Mouse (Mus musculus) layer of hippocampus, postnatal 10 days (tissue): ENCODE measurements around the gene Zfp385c. TPM values are rescaled to one million over a fixed set of nuclear protein-coding genes. Genes with fewer than 3 reads are reported as not detected.
"Not testable (repeated sequence)": the region's sequence is repeated elsewhere in the genome, so short reads cannot be mapped to it uniquely, and the experiment has no call there.

Experiments
- DNase-seq, 2 experiments: peaks; one replicate each; pipeline ENCODE4 v3.0.0; 2021; ENCODE audit warnings: low spot score in 2 of 2
- total RNA-seq, 2 experiments: library from RNA; stranded (reverse); gene quantifications; 2 replicates each; pipeline ENCODE4 v1.2.3; 2021

Zfp385c gene
- total RNA-seq, 2 experiments from 2014 or later, result 0.54 to 0.57 TPM

GRCm38 (mm10) chr11:100628056-100628455 is 64.2 kb downstream of the Zfp385c start:
- DNase-seq, result no peak

- peak; percentile 74 to 81 for DNase-seq
Observed at GRCm38 (mm10) chr11:100626701-100627195, 65.5 kb downstream of the Zfp385c start.

- no peak for DNase-seq
Observed at GRCm38 (mm10) chr11:100625754-100626700, 66.2 kb downstream of the Zfp385c start.

- peak in 1 of 2 experiments; percentile 36 for DNase-seq
Observed at GRCm38 (mm10) chr11:100623867-100624266, 68.4 kb downstream of the Zfp385c start.

GRCm38 (mm10) chr11:100622714-100623113 is 69.5 kb downstream of the Zfp385c start:
- DNase-seq, result peak; percentile 96 to 97

GRCm38 (mm10) chr11:100619982-100620381 is 72.3 kb downstream of the Zfp385c start, which contains the start of gene Dnajc7:
Gene Dnajc7 (minus strand): TSS chr11:100620168.
- DNase-seq, result no peak

- peak; percentile 98 to 99 for DNase-seq
Observed at GRCm38 (mm10) chr11:100619485-100619975, 72.7 kb downstream of the Zfp385c start.

GRCm38 (mm10) chr11:100618761-100619484 is 73.3 kb downstream of the Zfp385c start, which contains the start of gene Nkiras2:
Gene Nkiras2 (plus strand): TSS chr11:100619244.
- peak in 1 of 2 experiments; percentile 36 for DNase-seq

GRCm38 (mm10) chr11:100617480-100617879 is 74.8 kb downstream of the Zfp385c start:
- no peak for DNase-seq

- DNase-seq, result not testable (repeated sequence)
Observed at GRCm38 (mm10) chr11:100616836-100617235, 75.4 kb downstream of the Zfp385c start.

- no peak for DNase-seq
Observed at GRCm38 (mm10) chr11:100616332-100616731, 75.9 kb downstream of the Zfp385c start.

GRCm38 (mm10) chr11:100613241-100613640 is 79.0 kb downstream of the Zfp385c start:
- no peak for DNase-seq

GRCm38 (mm10) chr11:100611627-100612026 is 80.6 kb downstream of the Zfp385c start:
- DNase-seq, result no peak

GRCm38 (mm10) chr11:100609997-100610680 is 82.1 kb downstream of the Zfp385c start:
- no peak for DNase-seq

- DNase-seq, result no peak
Observed at GRCm38 (mm10) chr11:100609355-100609996, 82.8 kb downstream of the Zfp385c start.

GRCm38 (mm10) chr11:100608796-100609195 is 83.5 kb downstream of the Zfp385c start:
- no peak for DNase-seq

- DNase-seq, result no peak
Observed at GRCm38 (mm10) chr11:100607121-100607520, 85.1 kb downstream of the Zfp385c start.

- DNase-seq, result no peak
Observed at GRCm38 (mm10) chr11:100605451-100605850, 86.8 kb downstream of the Zfp385c start.

GRCm38 (mm10) chr11:100604321-100605005 is 87.8 kb downstream of the Zfp385c start:
- no peak for DNase-seq

GRCm38 (mm10) chr11:100603813-100604212 is 88.4 kb downstream of the Zfp385c start:
- no peak for DNase-seq
